Mouse (Mus musculus) gastrocnemius, adult 8-10 months (tissue): ENCODE results near the gene Nfia. TPM values are rescaled to one million over a fixed set of nuclear protein-coding genes. Genes with fewer than 3 reads are reported as not detected.

Experiments used
- DNase-seq, 2 experiments: peaks; one replicate each; pipeline ENCODE4 v3.0.0; 2022; ENCODE audit warnings: low spot score in 2 of 2
- total RNA-seq, 4 experiments: library from RNA; stranded (reverse); gene quantifications; 2 replicates each; pipeline ENCODE4 v1.2.4; 2022

Nfia gene
- total RNA-seq, 4 experiments from 2014 or later: 53.6 to 64.5 (median 57.1) TPM

- no peak for DNase-seq
These were observed 93.9 kb downstream of the Nfia start for GRCm38 (mm10) chr4:97866463-97866862.

DNA sequence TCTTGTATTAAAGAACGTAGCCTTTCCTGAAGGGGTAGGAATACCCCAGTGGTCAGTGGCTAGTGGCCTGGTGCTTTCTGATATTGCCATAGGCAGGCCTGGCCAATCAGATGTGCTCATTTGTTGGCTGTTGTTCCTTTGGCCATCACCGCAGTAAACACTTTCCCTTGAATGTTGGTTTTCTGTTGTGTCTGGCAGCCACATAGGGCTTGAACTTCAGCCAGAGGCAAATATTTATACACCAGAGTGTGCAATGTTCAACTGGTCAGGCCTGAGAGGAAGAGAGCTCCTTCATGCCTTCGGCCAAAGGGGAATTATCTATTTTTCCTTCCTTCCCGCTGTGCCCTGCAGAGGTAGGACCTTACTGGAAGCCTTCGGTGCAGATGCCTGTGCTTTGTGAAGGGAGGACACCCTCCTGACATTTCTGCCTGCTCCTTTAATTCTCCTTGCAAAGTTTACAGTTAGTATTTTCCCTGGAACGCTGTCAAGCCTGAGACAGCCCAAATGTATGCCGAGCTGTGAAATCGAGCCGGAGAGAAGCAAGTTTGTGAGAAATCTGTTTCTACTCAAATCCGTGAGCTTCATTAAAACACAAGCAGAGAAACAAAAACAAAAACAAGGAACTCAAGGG, 95.9 kb downstream of the Nfia start:
- DNase-seq: peak; percentile 12 to 29

DNA sequence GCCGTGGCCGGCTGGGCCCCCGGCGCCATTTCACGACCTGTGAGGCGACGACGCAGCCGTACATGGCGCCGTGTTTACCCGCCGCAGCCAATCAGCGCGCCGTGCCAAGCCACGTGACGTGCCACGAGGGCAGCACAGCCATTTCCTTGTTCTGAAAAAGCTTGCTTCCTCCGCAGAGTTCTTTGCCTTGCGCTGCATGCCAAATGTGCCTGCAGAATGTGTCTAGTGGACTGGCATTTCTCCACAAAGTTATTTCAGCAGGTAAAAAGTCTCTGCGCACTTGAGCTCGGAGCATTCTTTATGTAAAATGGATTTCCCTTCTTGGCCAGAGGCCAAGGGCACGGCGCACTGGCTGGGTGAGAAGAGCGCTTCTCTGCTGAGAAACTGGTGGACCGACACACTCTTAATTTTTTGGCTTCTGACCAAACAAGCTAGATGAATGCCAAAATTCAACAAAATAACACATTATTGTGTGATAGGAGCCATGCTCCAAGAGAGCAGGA, 96.5 kb downstream of the Nfia start:
- DNase-seq: peak; percentile 94 to 98

DNA sequence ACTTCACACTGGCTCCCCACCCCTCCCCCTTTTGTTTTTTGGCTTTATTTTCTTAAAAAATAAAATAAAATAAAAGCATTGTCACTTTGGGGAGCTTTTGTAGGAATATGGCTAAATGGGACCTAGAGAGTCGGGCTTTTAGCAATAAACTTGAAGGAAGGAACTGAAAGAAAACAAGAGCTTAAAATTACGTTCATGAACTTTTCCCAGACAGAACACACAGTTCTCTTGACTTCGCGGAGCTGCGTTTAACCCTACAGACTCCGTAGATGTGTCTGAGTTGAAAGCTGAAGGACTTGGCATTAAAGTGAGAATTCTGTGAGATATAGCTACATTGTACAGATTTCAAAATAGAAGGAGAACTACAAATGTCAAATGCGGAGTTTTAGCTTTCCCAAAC, 96.9 kb downstream of the Nfia start:
- DNase-seq: no peak

DNA sequence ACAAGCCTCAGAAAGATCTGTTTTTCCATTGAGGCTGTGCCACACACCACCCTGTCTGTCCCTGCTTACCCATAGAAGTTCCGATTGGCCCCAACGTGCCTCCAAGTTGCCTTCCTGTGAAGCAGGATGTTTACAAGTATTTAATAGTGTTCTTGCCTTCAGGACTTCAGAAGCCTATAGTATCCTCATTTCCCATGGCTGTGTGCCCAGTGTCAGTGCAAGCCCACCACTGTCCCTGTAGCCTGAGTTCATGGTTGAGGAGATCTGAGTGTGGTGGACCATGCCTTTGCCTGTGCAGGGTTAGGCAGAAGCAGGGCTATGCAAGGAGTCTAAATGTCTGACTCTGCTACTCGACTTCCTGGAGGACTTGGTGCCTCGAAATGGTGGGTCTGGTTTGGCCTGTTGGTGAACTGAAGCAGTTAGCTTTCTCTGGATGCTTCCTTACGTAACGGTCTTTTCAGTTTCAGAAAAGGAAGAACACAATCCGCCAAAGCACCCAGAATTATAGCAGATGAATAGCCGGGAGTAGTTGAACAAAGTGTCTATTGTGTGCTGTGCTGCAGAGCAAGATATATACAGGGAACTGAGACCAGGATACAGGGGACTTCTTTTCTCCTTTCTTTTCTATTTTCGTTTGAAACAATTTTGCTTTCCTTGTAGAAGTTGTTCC, 99.4 kb downstream of the Nfia start:
- no peak for DNase-seq

DNA sequence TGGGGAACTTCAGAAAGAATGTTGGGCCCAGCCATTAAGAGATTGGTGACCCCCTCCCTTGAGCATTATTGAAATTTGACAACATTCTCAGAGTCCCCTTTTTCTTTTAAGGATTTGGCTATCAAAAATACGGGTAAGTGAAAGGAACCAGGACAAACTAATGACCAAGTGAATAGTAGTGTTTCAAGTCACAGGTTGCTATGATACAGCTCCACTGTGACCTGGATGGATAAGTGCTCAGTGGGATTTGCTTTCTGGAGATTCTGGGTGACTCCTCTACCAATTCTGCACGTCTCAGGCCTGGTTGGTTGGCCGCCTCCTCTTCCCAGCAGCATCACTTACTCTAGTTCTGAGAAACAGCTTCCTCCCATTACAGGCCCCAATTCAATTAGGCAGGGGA, 102.4 kb downstream of the Nfia start:
- no peak for DNase-seq

GRCm38 (mm10) chr4:97875901-97876300, 103.4 kb downstream of the Nfia start:
- DNase-seq: no peak

DNA sequence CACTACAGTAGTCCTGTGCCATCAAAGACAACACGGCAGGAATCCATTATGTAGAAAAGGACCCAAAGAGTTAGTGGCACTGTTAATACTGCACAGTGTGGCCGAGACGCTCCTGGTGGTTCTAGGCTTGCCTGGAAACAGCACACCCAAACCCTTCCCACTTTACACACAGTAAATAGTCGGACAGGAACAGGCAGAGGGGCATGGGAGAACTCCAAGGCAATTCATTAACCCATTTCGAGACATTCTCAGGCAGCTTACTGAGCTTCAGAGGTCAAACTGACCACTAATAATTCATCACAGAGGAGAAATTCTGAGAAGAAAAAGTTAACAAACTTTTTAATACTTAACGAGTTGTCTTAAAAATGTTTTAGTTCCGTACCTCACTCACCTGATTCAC, 107.2 kb downstream of the Nfia start:
- DNase-seq: no peak

DNA sequence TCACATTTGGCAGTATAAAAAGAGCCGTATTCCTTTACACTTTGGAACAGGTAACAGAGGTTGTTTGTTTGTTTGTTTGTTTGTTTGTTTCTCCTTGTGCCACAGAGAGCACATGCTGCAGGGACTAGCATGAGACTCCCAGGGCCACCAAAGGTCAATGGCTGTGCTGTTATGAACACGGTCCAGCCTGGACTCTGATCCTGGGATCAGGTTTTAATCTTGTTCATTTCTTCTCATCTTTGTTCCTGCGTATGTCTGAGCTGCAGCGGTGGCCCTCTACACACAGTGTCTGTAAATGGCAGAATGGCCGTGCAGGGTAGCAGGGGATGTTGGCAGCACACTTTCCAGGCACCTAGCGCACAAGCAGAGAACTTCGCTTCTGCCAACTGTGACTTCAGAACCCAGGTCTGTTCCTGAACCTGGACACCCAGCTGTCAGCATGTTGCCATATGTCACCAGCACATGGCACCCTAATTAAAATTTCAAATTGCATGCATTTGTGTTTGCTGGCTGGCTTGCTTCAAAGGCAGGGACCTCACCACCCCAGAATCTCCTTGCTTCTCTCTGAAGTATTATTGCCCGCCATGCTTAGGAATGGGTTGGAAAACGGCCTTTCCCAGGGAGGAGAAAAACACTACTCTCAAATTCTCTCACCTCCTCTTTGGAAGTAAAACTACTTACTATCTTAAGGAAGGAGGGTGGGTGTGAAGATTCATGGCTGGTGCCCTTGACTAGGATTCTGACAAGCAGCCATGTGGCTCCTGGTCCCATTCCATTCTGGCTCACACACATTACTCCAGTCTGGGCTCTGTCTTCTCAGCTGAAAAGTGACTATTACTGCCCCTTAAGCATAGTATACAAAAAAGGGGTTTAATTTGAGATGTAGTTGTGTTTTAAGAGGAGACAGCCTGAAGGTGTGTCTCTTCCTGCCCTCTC, 107.9 kb downstream of the Nfia start:
- DNase-seq: no peak

DNA sequence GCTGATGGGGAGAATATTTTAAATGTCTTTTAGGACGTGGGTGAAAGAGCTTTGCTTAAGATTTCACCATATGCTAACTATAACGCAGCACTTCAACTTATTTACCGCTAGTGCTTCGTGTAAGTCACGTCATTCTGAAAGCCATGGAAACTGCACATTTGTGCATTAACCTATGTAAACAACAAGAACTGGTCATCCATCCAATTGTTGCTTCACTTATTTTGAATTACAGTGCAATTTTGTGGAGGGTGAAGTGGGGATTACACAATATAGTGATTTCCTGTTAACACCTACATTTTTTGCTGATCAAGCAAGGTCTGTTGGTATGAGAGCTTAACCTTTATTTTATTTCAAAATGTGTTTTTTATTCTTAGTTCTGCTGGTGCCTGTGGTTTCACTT, 113.0 kb downstream of the Nfia start:
- DNase-seq: no peak

DNA sequence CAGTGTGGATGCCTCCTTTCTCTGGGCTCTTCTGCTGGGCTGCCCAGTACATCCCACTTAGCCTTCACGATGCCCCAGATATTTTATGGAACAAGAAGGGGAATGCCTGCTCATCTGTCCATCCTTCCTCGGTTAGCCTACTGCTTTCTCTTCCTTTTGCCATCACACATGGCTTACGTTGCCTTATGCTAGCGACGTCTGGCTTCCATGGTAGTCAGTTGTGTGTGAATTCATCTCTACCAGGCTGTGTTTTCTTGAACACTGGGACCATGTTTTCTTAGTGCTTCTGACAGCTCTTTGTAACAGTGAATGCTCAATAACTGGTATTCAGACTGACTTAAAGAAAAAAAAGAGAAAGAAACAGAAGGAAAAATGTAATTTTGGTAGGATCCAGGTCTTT, 113.7 kb downstream of the Nfia start:
- no peak for DNase-seq

DNA sequence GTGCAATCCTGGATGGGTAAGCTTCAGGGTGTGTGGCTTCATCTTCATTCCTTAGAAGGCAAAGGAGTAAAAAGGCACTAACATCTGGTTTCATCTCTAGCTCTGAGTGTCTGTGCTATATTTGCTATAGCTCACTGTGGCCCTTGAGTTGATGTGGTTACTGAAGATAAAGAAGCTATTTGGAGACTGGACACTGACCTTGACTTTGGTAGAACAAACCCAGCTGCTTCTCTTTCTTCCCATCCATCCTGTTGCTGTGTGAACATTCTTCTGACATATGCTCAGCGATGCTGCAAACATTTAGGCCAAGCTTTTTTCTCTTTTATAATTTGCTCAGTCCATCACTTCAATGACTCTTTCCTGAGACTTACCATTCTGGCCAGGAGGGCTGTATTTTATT, 114.7 kb downstream of the Nfia start:
- DNase-seq: no peak

DNA sequence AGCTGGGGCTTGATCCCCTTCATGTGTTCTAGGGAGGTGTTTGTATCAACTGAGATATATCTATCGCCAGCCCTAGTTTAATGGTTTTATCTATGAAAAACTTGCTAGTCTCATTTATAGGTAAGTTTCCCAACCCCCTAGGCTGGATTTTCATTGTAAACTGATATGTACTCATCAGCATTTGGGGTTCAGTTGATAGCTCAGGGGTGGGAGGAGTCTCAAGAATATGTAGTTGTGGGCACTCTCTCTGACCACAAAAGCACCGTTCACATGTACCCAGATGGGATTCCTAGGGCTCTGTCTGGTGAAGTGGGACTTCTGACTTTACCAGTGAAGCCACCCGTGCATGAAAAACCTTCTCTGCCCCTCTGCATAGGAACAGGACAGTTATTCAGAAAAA, 118.5 kb downstream of the Nfia start:
- no peak for DNase-seq

DNA sequence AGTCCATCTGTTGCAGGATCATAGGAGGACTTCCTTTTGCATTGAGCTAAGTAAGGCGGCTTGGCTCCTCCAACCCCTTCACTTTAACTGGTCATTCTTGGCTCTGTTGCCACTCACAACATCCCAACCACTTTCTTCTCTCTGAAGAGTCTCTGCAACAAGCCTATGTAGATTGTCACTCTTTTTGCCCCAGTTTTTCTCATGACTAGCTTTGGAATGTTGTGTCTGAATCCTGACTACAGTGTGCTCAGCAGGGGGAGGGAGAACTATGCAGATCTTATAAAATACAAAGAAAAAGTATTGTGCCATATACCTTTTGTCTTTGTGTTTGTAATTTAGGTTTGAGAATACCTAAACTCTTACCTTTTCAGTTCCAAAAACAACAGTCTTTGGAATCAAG, 119.1 kb downstream of the Nfia start:
- no peak for DNase-seq

- no peak for DNase-seq
These were observed 121.7 kb downstream of the Nfia start for GRCm38 (mm10) chr4:97893915-97894884.

- DNase-seq: no peak
These were observed 123.4 kb downstream of the Nfia start for GRCm38 (mm10) chr4:97895940-97896339.

- no peak for DNase-seq
These were observed 127.9 kb downstream of the Nfia start for GRCm38 (mm10) chr4:97900256-97900944.

DNA sequence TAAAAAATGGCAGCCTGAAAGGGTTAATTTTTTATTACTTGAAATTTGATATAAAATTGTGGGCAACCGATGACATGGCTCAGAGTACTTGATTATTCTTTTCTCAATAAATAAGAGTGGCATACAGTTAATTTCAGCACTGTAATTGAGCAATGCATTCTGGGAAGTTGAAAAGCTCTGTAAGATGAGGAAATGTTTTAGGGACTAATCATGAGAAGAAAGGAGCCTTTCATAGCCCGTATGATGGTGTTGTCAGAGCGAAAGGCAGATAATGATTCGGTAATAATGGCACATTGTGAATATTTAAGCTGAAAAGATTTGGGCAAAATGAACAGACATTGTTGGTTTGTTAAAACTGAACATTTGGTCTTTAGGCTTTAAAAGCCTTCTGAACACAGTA, 133.3 kb downstream of the Nfia start:
- DNase-seq: no peak

- no peak for DNase-seq
These were observed 136.1 kb downstream of the Nfia start for GRCm38 (mm10) chr4:97908576-97909147.
